Mouse (Mus musculus): ENCODE results near the gene Kif9.

The Kif9 gene

GRCm38 (mm10) chr9:110476124-110477091 lies at the start of gene Kif9, which contains the start of gene Klhl18:
Gene Kif9 (plus strand): TSS chr9:110476958.
Gene Klhl18 (minus strand): TSS chr9:110476694.
- in situ Hi-C loops (cut with MboI, MseI): no loop called here

- in situ Hi-C loops (cut with MboI, MseI): no loop called here
Observed at GRCm38 (mm10) chr9:110431241-110431640, 45.5 kb upstream of the Kif9 start.

GRCm38 (mm10) chr9:110433045-110433444 lies 43.7 kb upstream of the Kif9 start:
- in situ Hi-C loops (cut with MboI, MseI): no loop called here

- in situ Hi-C loops (cut with MboI, MseI): no loop called here
Observed at GRCm38 (mm10) chr9:110436041-110436440, 40.7 kb upstream of the Kif9 start.

- in situ Hi-C loops (cut with MboI, MseI): no loop called here
Observed at GRCm38 (mm10) chr9:110440049-110440448, 36.7 kb upstream of the Kif9 start.

- in situ Hi-C loops (cut with MboI, MseI): no loop called here
Observed at GRCm38 (mm10) chr9:110440559-110440958, 36.2 kb upstream of the Kif9 start.

- in situ Hi-C loops (cut with MboI, MseI): no loop called here
Observed at GRCm38 (mm10) chr9:110448356-110448755, 28.4 kb upstream of the Kif9 start.

GRCm38 (mm10) chr9:110448857-110449617 lies 27.7 kb upstream of the Kif9 start:
- in situ Hi-C loops (cut with MboI, MseI): no loop called here

GRCm38 (mm10) chr9:110452523-110452922 lies 24.2 kb upstream of the Kif9 start:
- in situ Hi-C loops (cut with MboI, MseI): no loop called here

- in situ Hi-C loops (cut with MboI, MseI): no loop called here
Observed at GRCm38 (mm10) chr9:110457926-110458325, 18.8 kb upstream of the Kif9 start.

GRCm38 (mm10) chr9:110459145-110459727 lies 17.5 kb upstream of the Kif9 start:
- in situ Hi-C loops (cut with MboI, MseI): no loop called here

- in situ Hi-C loops (cut with MboI, MseI): loop anchor here (5.0 kb wide), 1 partner anchor 91 kb away; no protein-coding TSS in a partner anchor
Observed at GRCm38 (mm10) chr9:110460884-110461815, 15.6 kb upstream of the Kif9 start.

GRCm38 (mm10) chr9:110462321-110462720 lies 14.4 kb upstream of the Kif9 start:
- in situ Hi-C loops (cut with MboI, MseI): loop anchor here (5.0 kb wide), 1 partner anchor 90 kb away; no protein-coding TSS in a partner anchor

- in situ Hi-C loops (cut with MboI, MseI): loop anchor here (5.0 kb wide), 1 partner anchor 88 kb away; no protein-coding TSS in a partner anchor
Observed at GRCm38 (mm10) chr9:110463983-110464591, 12.7 kb upstream of the Kif9 start.

- in situ Hi-C loops (cut with MboI, MseI): no loop called here
Observed at GRCm38 (mm10) chr9:110465336-110465735, 11.4 kb upstream of the Kif9 start.

GRCm38 (mm10) chr9:110466179-110466578 lies 10.6 kb upstream of the Kif9 start:
- in situ Hi-C loops (cut with MboI, MseI): no loop called here

GRCm38 (mm10) chr9:110477951-110478350 lies 1.2 kb downstream of the Kif9 start:
- in situ Hi-C loops (cut with MboI, MseI): no loop called here

- in situ Hi-C loops (cut with MboI, MseI): no loop called here
Observed at GRCm38 (mm10) chr9:110478639-110479038, 1.9 kb downstream of the Kif9 start.

GRCm38 (mm10) chr9:110488841-110489240 lies 12.1 kb downstream of the Kif9 start:
- in situ Hi-C loops (cut with MboI, MseI): no loop called here

- in situ Hi-C loops (cut with MboI, MseI): no loop called here
Observed at GRCm38 (mm10) chr9:110490913-110491312, 14.2 kb downstream of the Kif9 start.
